Mouse (Mus musculus) kidney, embryonic 16.5 days (tissue): Measurements from ENCODE around the gene Xlr4b. TPM values are rescaled to one million over a fixed set of nuclear protein-coding genes. Genes with fewer than 3 reads are reported as not detected.
"Not testable (repeated sequence)": the region's sequence is repeated elsewhere in the genome, so short reads cannot be mapped to it uniquely, and the experiment has no call there.

Experiments
- ATAC-seq: fragments of 200-750 bp; cut with Nextera tagmentation; 2 replicates; pipeline ENCODE4 v1.8.0; 2017; ENCODE audit warnings: moderate TSS enrichment; ENCODE audit not compliant: low FRiP score, low TSS enrichment
- H3K27ac ChIP-seq: fragments of 300-500 bp; sonication (generic); 2 replicates; pipeline ENCODE4 v1.5.1; 2014; ENCODE audit warnings: low read length
- H3K27me3 ChIP-seq: fragments of 300-500 bp; sonication (generic); 2 replicates; pipeline ENCODE4 v1.6.1; 2014; ENCODE audit warnings: low read length, control low read depth, mixed read lengths; ENCODE audit not compliant: insufficient read depth
- H3K36me3 ChIP-seq: fragments of 300-500 bp; sonication (generic); 2 replicates; pipeline ENCODE4 v1.6.1; 2014; ENCODE audit warnings: low read length, control low read depth, mixed read lengths; ENCODE audit not compliant: insufficient read depth
- H3K4me1 ChIP-seq: fragments of 300-500 bp; sonication (generic); 2 replicates; pipeline ENCODE4 v1.6.1; 2014; ENCODE audit warnings: low read length, control low read depth, mixed read lengths; ENCODE audit not compliant: insufficient read depth
- H3K4me2 ChIP-seq: fragments of 300-500 bp; sonication (generic); replicated peaks from 2 replicates; pipeline ENCODE4 v1.6.1; 2014; ENCODE audit warnings: low read depth, low read length
- H3K4me3 ChIP-seq: fragments of 300-500 bp; sonication (generic); 2 replicates; pipeline ENCODE4 v1.5.1; 2014; ENCODE audit warnings: mild to moderate bottlenecking, low read length
- H3K9ac ChIP-seq: fragments of 300-500 bp; sonication (generic); replicated peaks from 2 replicates; pipeline ENCODE4 v1.6.1; 2014; ENCODE audit warnings: low read length
- H3K9me3 ChIP-seq: fragments of 300-500 bp; sonication (generic); 2 replicates; pipeline ENCODE4 v1.6.1; 2016; ENCODE audit warnings: low read length, control low read depth
- WGBS: fragments of 180-500 bp; shearing (Covaris S2); extraction: QIAGEN DNeasy Blood & Tissue Kit; methylation state at CpG from one replicate; pipeline ENCODE4 v1.1.7; 2014; 5-methylcytosine and 5-hydroxymethylcytosine counted together
- polyA plus RNA-seq: library from polyadenylated mRNA; unstranded; fragments of >200 nt; fragmentation: Nextera tagmentation; extraction: Ambion mirVana; gene quantifications from 2 replicates; pipeline ENCODE4 v1.2.1, GENCODE M21; 2015

Xlr4b gene
- polyA plus RNA-seq, 1 experiment from 2014 or later: 0.51 TPM

DNA sequence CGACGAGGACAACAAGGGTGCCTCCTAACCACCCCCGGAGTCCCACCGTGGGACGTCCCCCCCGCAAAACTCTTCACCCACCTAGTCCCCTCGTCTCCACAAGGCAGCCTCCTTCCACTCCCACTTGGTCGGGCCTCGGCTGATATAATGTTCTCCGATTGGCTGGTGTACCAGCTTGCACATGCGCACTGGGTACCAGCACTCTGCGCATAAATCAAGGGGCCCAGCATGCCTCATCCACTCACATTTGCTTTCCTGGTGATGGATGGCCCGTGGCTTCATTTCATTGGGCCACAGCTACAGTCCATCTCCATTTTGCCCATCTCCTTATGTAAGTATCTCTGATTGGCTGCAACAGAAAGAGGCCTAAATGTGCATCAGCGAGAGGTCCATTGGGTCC lies 51.1 kb downstream of the Xlr4b start, which contains the start of gene Xlr3c:
Gene Xlr3c (minus strand): TSS at position 121 of the 400 bp plus-strand sequence.
- not testable (repeated sequence) for H3K4me2 ChIP-seq, H3K27ac ChIP-seq, H3K9ac ChIP-seq, H3K36me3 ChIP-seq, H3K4me3 ChIP-seq, ATAC-seq, H3K9me3 ChIP-seq, H3K27me3 ChIP-seq, H3K4me1 ChIP-seq
- 87% methylated on average over 14 of the region's 14 CpGs for WGBS

Other genes starting within 250 kb of the Xlr4b start
- 7.5 and 7.6 TPM in 2 replicates for gene Zfp185, start 227.0 kb upstream of the Xlr4b start, polyA plus RNA-seq
- gene Pnma5, start 177.2 kb upstream of the Xlr4b start, polyA plus RNA-seq: 0.14 TPM in 1 of 2 replicates, not detected in the other
- gene Pnma3, start 149.5 kb upstream of the Xlr4b start, polyA plus RNA-seq: 0.04 and 0.10 TPM in 2 replicates
- gene Xlr4a, start 131.9 kb upstream of the Xlr4b start, polyA plus RNA-seq: 0.54 and 0.98 TPM in 2 replicates
- 2.3 and 3.6 TPM in 2 replicates for gene Xlr3a, start 117.2 kb upstream of the Xlr4b start, polyA plus RNA-seq
- not detected in 2 replicates for gene Gm14685, start 97.3 kb upstream of the Xlr4b start, polyA plus RNA-seq
- gene Xlr5b, start 65.5 kb upstream of the Xlr4b start, polyA plus RNA-seq: not detected in 2 replicates
- not detected in 2 replicates for gene DXBay18, start 64.9 kb upstream of the Xlr4b start, polyA plus RNA-seq
- gene Spin2d, start 37.3 kb upstream of the Xlr4b start, polyA plus RNA-seq: not detected in 2 replicates
- gene Xlr3b, start 22.1 kb upstream of the Xlr4b start, polyA plus RNA-seq: 11.8 and 14.0 TPM in 2 replicates
- gene F8a, start 14.0 kb downstream of the Xlr4b start, polyA plus RNA-seq: 10.6 and 10.7 TPM in 2 replicates
- not detected in 2 replicates for gene Xlr4c, start 28.8 kb downstream of the Xlr4b start, polyA plus RNA-seq
- not detected in 2 replicates for gene Xlr3c, start 51.1 kb downstream of the Xlr4b start, polyA plus RNA-seq
- gene Xlr5a, start 78.6 kb downstream of the Xlr4b start, polyA plus RNA-seq: not detected in 2 replicates
- not detected in 2 replicates for gene Xlr5c, start 78.6 kb downstream of the Xlr4b start, polyA plus RNA-seq
- not detected in 2 replicates for gene Gm45015, start 122.5 kb downstream of the Xlr4b start, polyA plus RNA-seq
- gene Zfp275, start 128.3 kb downstream of the Xlr4b start, polyA plus RNA-seq: 13.8 and 14.7 TPM in 2 replicates
- gene Gm18336, start 184.4 kb downstream of the Xlr4b start, polyA plus RNA-seq: not detected in 2 replicates
- gene Zfp92, start 196.8 kb downstream of the Xlr4b start, polyA plus RNA-seq: 0.10 TPM in 1 of 2 replicates, not detected in the other
- not detected in 2 replicates for gene Trex2, start 221.0 kb downstream of the Xlr4b start, polyA plus RNA-seq
- gene Haus7, start 244.7 kb downstream of the Xlr4b start, polyA plus RNA-seq: 64.2 and 70.0 TPM in 2 replicates